12 mouse cellular contexts compared by ENCODE assay signal in genomic region chr5:131819251-131819691, GRCm38 (mm10).
A peak's percentile ranks its signal among the peaks of the same experiment; 100 is the strongest.
DNase-seq lines count a peak whose midpoint lies in the region; ATAC-seq and TF ChIP-seq lines count a peak whose summit lies in the region.
"Had no signal": no experiment of that assay in that cellular context is flagged by ENCODE, and none has a peak within 500 bp of the region (broad histone marks: within the 10 kb centered on the region; RNA-seq: fewer than 3 reads in every experiment).

No protein-coding gene starts in this region.

- TF ChIP-seq CTCF in forebrain, postnatal 0 days (IDR thresholded peaks at IDR 0.05; ENCODE audit: low read depth): no peak
- no peak for TF ChIP-seq CTCF in intestine, postnatal 0 days (IDR thresholded peaks at IDR 0.05; ENCODE audit: low read depth)

- 0 out of 2 replicates have a peak, but pooled peaks cover 7% of the 10 kb centered on the region for H3K4me1 ChIP-seq in forebrain, postnatal 0 days (ENCODE audit: insufficient read depth)
- H3K4me1 ChIP-seq in intestine, postnatal 0 days (replicated peaks; ENCODE audit: control insufficient read depth, insufficient read depth, low read length): peaks cover 6% of the 10 kb centered on the region; the same call in 1 of the 2 replicates
- H3K4me1 ChIP-seq in embryonic facial prominence, embryonic 10.5 days: peaks cover 10% of the 10 kb centered on the region

- peak; percentile 64 for DNase-seq in layer of hippocampus, adult 11-12 months (ENCODE audit: low spot score)
- DNase-seq in layer of hippocampus, postnatal 25 days (ENCODE audit: extremely low spot score in 1 of 2, low spot score in 1 of 2): no peak
- peak; percentile 82 for DNase-seq in forebrain, postnatal 0 days
- DNase-seq in left cerebral cortex, postnatal 14 days (ENCODE audit: low spot score in 2 of 2): peak; percentile 63 to 70
- DNase-seq in right cerebral cortex, postnatal 14 days: peak; percentile 30
- DNase-seq in thymus, postnatal 0 days (ENCODE audit: low spot score): no peak
- DNase-seq in embryonic facial prominence, embryonic 10.5 days (ENCODE audit: low spot score): no peak
- DNase-seq: midbrain, embryonic 14.5 days; thymus, adult 18-20 months had no signal

- intact Hi-C loops in left cerebral cortex, postnatal 14 days (cut with DNase I): loop anchor here (5.0 kb wide), 1 partner anchor 208 kb away; no protein-coding TSS in a partner anchor

- H3K27me3 ChIP-seq in forebrain, postnatal 0 days (ENCODE audit: insufficient read depth, low read length): no peaks in the 10 kb centered on the region
- no peaks in the 10 kb centered on the region for H3K27me3 ChIP-seq in intestine, postnatal 0 days (replicated peaks; ENCODE audit: control insufficient read depth, insufficient read depth, low read length)
- peaks cover 14% of the 10 kb centered on the region for H3K27me3 ChIP-seq in embryonic facial prominence, embryonic 10.5 days (replicated peaks; ENCODE audit: low read depth, poor library complexity, severe bottlenecking)
- H3K27me3 ChIP-seq: CH12.LX; limb, embryonic 13.5 days had no signal

- 65% methylated on average over 15 of the region's 15 CpGs for WGBS in forebrain, postnatal 0 days
- 92% methylated on average over 15 of the region's 15 CpGs for WGBS in intestine, postnatal 0 days
- WGBS in embryonic facial prominence, embryonic 10.5 days: 96% methylated on average over 15 of the region's 15 CpGs

- no peaks in the 10 kb centered on the region for H3K9me3 ChIP-seq in forebrain, postnatal 0 days (ENCODE audit: low read length)
- H3K9me3 ChIP-seq in intestine, postnatal 0 days (ENCODE audit: control insufficient read depth): no peaks in the 10 kb centered on the region
- no peaks in the 10 kb centered on the region for H3K9me3 ChIP-seq in embryonic facial prominence, embryonic 10.5 days
- H3K9me3 ChIP-seq: limb, embryonic 13.5 days had no signal

- H3K4me3 ChIP-seq in forebrain, postnatal 0 days (ENCODE audit: low read depth, low read length): no peak overlapping the region
- H3K4me3 ChIP-seq in intestine, postnatal 0 days (ENCODE audit: low read depth, low read length): no peak overlapping the region
- H3K4me3 ChIP-seq in embryonic facial prominence, embryonic 10.5 days: no peak overlapping the region
- H3K4me3 ChIP-seq: limb, embryonic 13.5 days had no signal

- no peak overlapping the region for H3K4me2 ChIP-seq in forebrain, postnatal 0 days (ENCODE audit: low read depth)
- H3K4me2 ChIP-seq in intestine, postnatal 0 days (replicated peaks; ENCODE audit: low read depth): no peak overlapping the region
- H3K4me2 ChIP-seq: limb, embryonic 13.5 days had no signal

- H3K9ac ChIP-seq in forebrain, postnatal 0 days: no peak overlapping the region
- H3K9ac ChIP-seq in intestine, postnatal 0 days (ENCODE audit: low read depth, low read length): no peak overlapping the region
- H3K9ac ChIP-seq: limb, embryonic 13.5 days had no signal

- no peak overlapping the region for H3K27ac ChIP-seq in forebrain, postnatal 0 days (ENCODE audit: low read depth, low read length)
- no peak overlapping the region for H3K27ac ChIP-seq in intestine, postnatal 0 days (ENCODE audit: low read depth, low read length)
- H3K27ac ChIP-seq in embryonic facial prominence, embryonic 10.5 days (replicated peaks): no peak overlapping the region
- H3K27ac ChIP-seq: limb, embryonic 13.5 days had no signal

- ATAC-seq in forebrain, postnatal 0 days: peak; percentile 82
- no peak for ATAC-seq in intestine, postnatal 0 days

- no peaks in the 10 kb centered on the region for H3K36me3 ChIP-seq in forebrain, postnatal 0 days (ENCODE audit: insufficient read depth)
- no peaks in the 10 kb centered on the region for H3K36me3 ChIP-seq in intestine, postnatal 0 days (ENCODE audit: control insufficient read depth, insufficient read depth)
- H3K36me3 ChIP-seq in embryonic facial prominence, embryonic 10.5 days (replicated peaks): no peaks in the 10 kb centered on the region

Comparison
In these comparisons a context has a peak if more than half of its experiments do, and no peak if none do; other contexts are left out.
1. DNase-seq: peak in layer of hippocampus, adult 11-12 months (single experiment), forebrain, postnatal 0 days (single experiment), left cerebral cortex, postnatal 14 days (2 of 2) and right cerebral cortex, postnatal 14 days (single experiment); none in layer of hippocampus, postnatal 25 days (0 of 2), thymus, postnatal 0 days (single experiment) and embryonic facial prominence, embryonic 10.5 days (single experiment).